Comparison of ENCODE assay signal across 9 mouse cellular contexts in genomic region chr11:78023607-78024006, GRCm38 (mm10). TPM values are rescaled to one million over a fixed set of nuclear protein-coding genes. Genes with fewer than 3 reads are reported as not detected.
DNase-seq lines count a peak whose midpoint lies in the region; ATAC-seq and TF ChIP-seq lines count a peak whose summit lies in the region.
"Had no signal": no experiment of that assay in that cellular context is flagged by ENCODE, and none has a peak within 500 bp of the region (broad histone marks: within the 10 kb centered on the region; RNA-seq: fewer than 3 reads in every experiment).

No protein-coding gene starts in this region.

- WGBS in liver, embryonic 14.5 days (ENCODE audit: insufficient replicate concordance), result 79% methylated on average over 8 of the region's 8 CpGs

- no peak overlapping the region for H3K27ac ChIP-seq in liver, embryonic 14.5 days
- H3K27ac ChIP-seq: lung, embryonic 15.5 days had no signal

- peak; percentile 57 for DNase-seq in adrenal gland, postnatal 10 days
- DNase-seq in adrenal gland, postnatal 25 days, result no peak
- peak; percentile 57 to 61 for DNase-seq in layer of hippocampus, postnatal 10 days (ENCODE audit: low spot score in 2 of 2)
- no peak for DNase-seq in layer of hippocampus, postnatal 14 days (ENCODE audit: low spot score in 2 of 2)
- peak; percentile 62 for DNase-seq in NIH3T3 (ENCODE audit: low read depth)
- DNase-seq in liver, embryonic 14.5 days (ENCODE audit: low read depth in 3 of 3, low spot score in 3 of 3), result no peak
- DNase-seq in urinary bladder, postnatal 36 days (ENCODE audit: low spot score in 2 of 2), result no peak

- TF ChIP-seq EP300 in liver, embryonic 14.5 days (IDR thresholded peaks at IDR 0.05; ENCODE audit: low read depth), result no peak

- peaks cover 83% of the 10 kb centered on the region for H3K36me3 ChIP-seq in liver, embryonic 14.5 days (replicated peaks; ENCODE audit: control insufficient read depth, insufficient read depth, low read depth)

- no peak overlapping the region for H3K4me2 ChIP-seq in liver, embryonic 14.5 days (ENCODE audit: low read depth)
- H3K4me2 ChIP-seq: lung, embryonic 15.5 days had no signal

- H3K4me1 ChIP-seq in liver, embryonic 14.5 days (replicated peaks; ENCODE audit: control insufficient read depth in 2 of 2, insufficient read depth in 2 of 2, low read length in 1 of 2), result no peaks in the 10 kb centered on the region
- H3K4me1 ChIP-seq: lung, embryonic 15.5 days had no signal

- no peak overlapping the region for H3K4me3 ChIP-seq in liver, embryonic 14.5 days (ENCODE audit: insufficient read depth in 1 of 2, low read depth in 2 of 2, low read length in 2 of 2)
- H3K4me3 ChIP-seq: lung, embryonic 15.5 days had no signal

- no peaks in the 10 kb centered on the region for H3K9me3 ChIP-seq in liver, embryonic 14.5 days (ENCODE audit: control insufficient read depth, low read length)
- H3K9me3 ChIP-seq: lung, embryonic 15.5 days had no signal

- H3K27me3 ChIP-seq in liver, embryonic 14.5 days (ENCODE audit: control insufficient read depth, insufficient read depth, low read length), result no peaks in the 10 kb centered on the region
- H3K27me3 ChIP-seq: lung, embryonic 15.5 days had no signal

- no peak overlapping the region for H3K9ac ChIP-seq in liver, embryonic 14.5 days (replicated peaks)
- H3K9ac ChIP-seq: lung, embryonic 15.5 days had no signal

- no peak for ATAC-seq in liver, embryonic 14.5 days (ENCODE audit: insufficient read depth)
- no peak for ATAC-seq in frontal cortex, adult (ENCODE audit: low TSS enrichment)

- peak; percentile 59 for TF ChIP-seq CTCF in liver, embryonic 14.5 days (IDR thresholded peaks at IDR 0.05; ENCODE audit: low read depth)

RNA-seq across cellular contexts. Expression of gene Dhrs13, which starts 8.5 kb away (rescaled TPM):
- total RNA-seq in adrenal gland, postnatal 10 days (2021), result 10 to 100 TPM in 1 of 2 experiments, 1 to 10 TPM in 1; 8.6 to 10.4 TPM
- total RNA-seq in adrenal gland, postnatal 25 days (2021), result 18.6 and 19.1 TPM in 2 replicates
- total RNA-seq in layer of hippocampus, postnatal 10 days (2021), result 10 to 100 TPM; 16.6 to 22.4 TPM
- total RNA-seq in layer of hippocampus, postnatal 14 days (2021), result 10 to 100 TPM; 11.2 to 11.3 TPM
- 8.6 and 9.4 TPM in 2 replicates for polyA plus RNA-seq in liver, embryonic 14.5 days (2012; rRNA removed)
- polyA plus RNA-seq in liver, embryonic 14.5 days (2014; fragmentation: Nextera tagmentation; extraction: Ambion mirVana), result 17.3 and 17.8 TPM in 2 replicates

RNA-seq across cellular contexts. Expression of gene Flot2, which starts 14.1 kb away (rescaled TPM):
- 10 to 100 TPM; 79.1 to 95.9 TPM for total RNA-seq in adrenal gland, postnatal 10 days (2021)
- total RNA-seq in adrenal gland, postnatal 25 days (2021), result 87.9 and 106 TPM in 2 replicates
- 100 to 1,000 TPM; 143 to 145 TPM for total RNA-seq in layer of hippocampus, postnatal 10 days (2021)
- total RNA-seq in layer of hippocampus, postnatal 14 days (2021), result 100 to 1,000 TPM; 109 to 122 TPM
- 17.9 and 18.3 TPM in 2 replicates for polyA plus RNA-seq in liver, embryonic 14.5 days (2012; rRNA removed)
- 16.7 and 20.4 TPM in 2 replicates for polyA plus RNA-seq in liver, embryonic 14.5 days (2014; fragmentation: Nextera tagmentation; extraction: Ambion mirVana)

RNA-seq across cellular contexts. Expression of gene Phf12, which starts 41.1 kb away (rescaled TPM):
- 10 to 100 TPM; 42.9 to 55.3 TPM for total RNA-seq in adrenal gland, postnatal 10 days (2021)
- 76.6 and 79.8 TPM in 2 replicates for total RNA-seq in adrenal gland, postnatal 25 days (2021)
- 10 to 100 TPM; 47.1 to 49.2 TPM for total RNA-seq in layer of hippocampus, postnatal 10 days (2021)
- 10 to 100 TPM; 43.9 to 52.6 TPM for total RNA-seq in layer of hippocampus, postnatal 14 days (2021)
- 19.0 and 19.2 TPM in 2 replicates for polyA plus RNA-seq in liver, embryonic 14.5 days (2012; rRNA removed)
- 4.3 and 5.7 TPM in 2 replicates for polyA plus RNA-seq in liver, embryonic 14.5 days (2014; fragmentation: Nextera tagmentation; extraction: Ambion mirVana)

RNA-seq across cellular contexts. Expression of gene Eral1, which starts 56.6 kb away (rescaled TPM):
- total RNA-seq in adrenal gland, postnatal 10 days (2021), result 10 to 100 TPM; 30.4 to 35.0 TPM
- total RNA-seq in adrenal gland, postnatal 25 days (2021), result 33.6 and 36.0 TPM in 2 replicates
- 10 to 100 TPM; 19.0 to 20.1 TPM for total RNA-seq in layer of hippocampus, postnatal 10 days (2021)
- 10 to 100 TPM; 19.7 to 20.8 TPM for total RNA-seq in layer of hippocampus, postnatal 14 days (2021)
- polyA plus RNA-seq in liver, embryonic 14.5 days (2012; rRNA removed), result 9.8 and 10.2 TPM in 2 replicates
- 14.9 and 16.6 TPM in 2 replicates for polyA plus RNA-seq in liver, embryonic 14.5 days (2014; fragmentation: Nextera tagmentation; extraction: Ambion mirVana)

Comparison
In these comparisons a context has a peak if more than half of its experiments do, and no peak if none do; other contexts are left out.
1. DNase-seq: peak in adrenal gland, postnatal 10 days (single experiment), layer of hippocampus, postnatal 10 days (2 of 2) and NIH3T3 (single experiment); none in adrenal gland, postnatal 25 days (single experiment), layer of hippocampus, postnatal 14 days (0 of 2), liver, embryonic 14.5 days (0 of 3) and urinary bladder, postnatal 36 days (0 of 2).